ENCODE assay signal across 8 mouse cellular contexts in the genomic region with DNA sequence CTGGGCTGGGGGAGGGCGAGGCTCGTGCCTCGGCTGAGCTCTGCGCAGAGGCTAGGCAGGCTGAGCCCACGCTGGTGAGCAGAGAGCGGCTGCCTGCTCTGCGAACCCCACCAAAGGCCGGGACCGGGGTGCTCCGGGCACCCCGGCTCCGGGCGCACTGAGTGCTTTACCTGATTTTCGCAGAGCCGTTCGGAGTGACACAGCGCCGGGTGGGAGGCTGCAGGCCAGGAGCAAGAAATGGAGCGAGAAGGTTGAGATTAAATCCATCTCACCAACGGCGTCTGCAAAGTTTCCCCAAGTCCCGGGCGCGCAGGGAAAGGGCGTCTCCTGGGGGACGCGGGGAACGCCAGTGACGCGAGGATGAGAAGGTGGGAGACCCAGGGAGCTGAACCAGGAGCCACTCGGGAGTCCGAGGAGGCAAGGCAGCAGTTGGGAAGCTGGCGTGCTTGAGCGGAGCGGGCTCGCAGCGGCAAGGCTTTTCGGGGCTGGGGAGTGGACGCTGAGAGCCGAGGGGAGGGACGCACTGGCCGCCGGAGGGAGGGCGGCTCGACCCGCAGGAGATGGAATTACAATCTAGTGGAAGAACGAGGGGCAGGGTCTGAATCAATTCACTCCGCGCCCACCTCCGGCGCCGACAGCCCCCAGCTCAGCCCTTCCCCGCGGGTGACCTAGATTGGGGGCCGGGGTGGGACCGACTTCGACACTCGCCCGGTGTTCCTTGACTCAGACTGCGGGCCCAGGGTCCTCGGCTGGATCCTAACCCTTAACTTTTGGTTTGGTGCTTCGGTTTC. TPM values are rescaled to one million over a fixed set of nuclear protein-coding genes. Genes with fewer than 3 reads are reported as not detected.
DNase-seq lines count a peak whose midpoint lies in the region; ATAC-seq and TF ChIP-seq lines count a peak whose summit lies in the region.

A gene (minus strand): TSS at position 578 of the 791 bp plus-strand sequence.

- TF ChIP-seq EP300 in heart, postnatal 0 days (IDR thresholded peaks at IDR 0.05; ENCODE audit: low read depth), result no peak

- peak within 1 kb of the TSS; percentile 84 for H3K27ac ChIP-seq in embryonic facial prominence, embryonic 13.5 days
- no peak within 1 kb of the TSS for H3K27ac ChIP-seq in heart, postnatal 0 days (ENCODE audit: low read depth)
- H3K27ac ChIP-seq in liver, adult 2 months (replicated peaks; ENCODE audit: insufficient read depth, low read depth, low read length), result no peak within 1 kb of the TSS
- no peak within 1 kb of the TSS; the same call in 1 of the 2 replicates for H3K27ac ChIP-seq in neural tube, embryonic 14.5 days (ENCODE audit: low read depth, low read length)

- H3K9me3 ChIP-seq in embryonic facial prominence, embryonic 13.5 days, result no peaks in the 10 kb centered on the region
- no peaks in the 10 kb centered on the region for H3K9me3 ChIP-seq in heart, postnatal 0 days (replicated peaks; ENCODE audit: control insufficient read depth, low read length)
- H3K9me3 ChIP-seq in neural tube, embryonic 14.5 days (ENCODE audit: control insufficient read depth, low read length), result no peaks in the 10 kb centered on the region

- peaks cover 12% of the 10 kb centered on the region for H3K27me3 ChIP-seq in embryonic facial prominence, embryonic 13.5 days
- peaks cover 29% of the 10 kb centered on the region for H3K27me3 ChIP-seq in heart, postnatal 0 days (ENCODE audit: control insufficient read depth, insufficient read depth, low read length)
- peaks cover 6% of the 10 kb centered on the region; the same call in 1 of the 2 replicates for H3K27me3 ChIP-seq in liver, adult 2 months (ENCODE audit: control insufficient read depth, insufficient read depth, low read length)
- H3K27me3 ChIP-seq in neural tube, embryonic 14.5 days (ENCODE audit: control insufficient read depth, insufficient read depth, low read length), result no peaks in the 10 kb centered on the region

- WGBS in embryonic facial prominence, embryonic 13.5 days, result under 1% methylated on average over 54 of the region's 62 CpGs
- WGBS in heart, postnatal 0 days, result under 1% methylated on average over 60 of the region's 62 CpGs
- 1% methylated on average over 62 of the region's 62 CpGs for WGBS in liver, adult 2 months
- under 1% methylated on average over 59 of the region's 62 CpGs for WGBS in neural tube, embryonic 14.5 days

- ATAC-seq in embryonic facial prominence, embryonic 13.5 days (ENCODE audit: insufficient number of reproducible peaks, insufficient read depth, low FRiP score, low TSS enrichment, low read depth), result peak; percentile 67
- ATAC-seq in heart, postnatal 0 days (ENCODE audit: insufficient read depth, low read depth), result peak; percentile 51
- peak; percentile 79 for ATAC-seq in neural tube, embryonic 14.5 days (ENCODE audit: low read depth)
- ATAC-seq in erythroid progenitor cell, adult 5-6 weeks (replicated peaks; ENCODE audit: low FRiP score, poor library complexity, severe bottlenecking), result no peak

- peak; percentile 12 for DNase-seq in right cerebral cortex, postnatal 4 days
- DNase-seq in right cerebral cortex, adult 2 months (ENCODE audit: low spot score in 2 of 2), result no peak
- DNase-seq in heart, postnatal 0 days (ENCODE audit: low spot score), result no peak
- DNase-seq in liver, adult 2 months (ENCODE audit: extremely low read depth, low read depth, low spot score), result no peak
- no peak for DNase-seq in spleen, postnatal 4 days (ENCODE audit: low spot score in 2 of 2)

- H3K4me1 ChIP-seq in embryonic facial prominence, embryonic 13.5 days, result peaks cover 10% of the 10 kb centered on the region; the same call in 1 of the 2 replicates
- H3K4me1 ChIP-seq in heart, postnatal 0 days (ENCODE audit: control insufficient read depth, insufficient read depth), result peaks cover 6% of the 10 kb centered on the region; the same call in 1 of the 2 replicates
- no peaks in the 10 kb centered on the region for H3K4me1 ChIP-seq in liver, adult 2 months (ENCODE audit: control insufficient read depth, insufficient read depth, low read length)
- H3K4me1 ChIP-seq in neural tube, embryonic 14.5 days (ENCODE audit: control insufficient read depth, insufficient read depth, low read length), result peaks cover 4% of the 10 kb centered on the region; the same call in 1 of the 2 replicates

- peak within 1 kb of the TSS; percentile 90 for H3K4me2 ChIP-seq in embryonic facial prominence, embryonic 13.5 days
- H3K4me2 ChIP-seq in heart, postnatal 0 days (ENCODE audit: low read depth, low read length), result peak within 1 kb of the TSS; percentile 94
- peak within 1 kb of the TSS; percentile 99 for H3K4me2 ChIP-seq in neural tube, embryonic 14.5 days (ENCODE audit: low read depth, low read length)

- no peaks in the 10 kb centered on the region for H3K79me2 ChIP-seq in liver, adult 2 months (ENCODE audit: control insufficient read depth, insufficient read depth, low read length)

- peak within 1 kb of the TSS; percentile 80 for H3K9ac ChIP-seq in embryonic facial prominence, embryonic 13.5 days
- H3K9ac ChIP-seq in heart, postnatal 0 days (replicated peaks; ENCODE audit: low read depth, low read length), result peak within 1 kb of the TSS; percentile 50
- H3K9ac ChIP-seq in liver, adult 2 months (ENCODE audit: low read depth, low read length), result no peak within 1 kb of the TSS
- peak within 1 kb of the TSS; percentile 39 for H3K9ac ChIP-seq in neural tube, embryonic 14.5 days (replicated peaks; ENCODE audit: low read depth, low read length)

- no peak for TF ChIP-seq CTCF in heart, postnatal 0 days (IDR thresholded peaks at IDR 0.05; ENCODE audit: low read depth)
- TF ChIP-seq CTCF in liver, adult 2 months (IDR thresholded peaks at IDR 0.05; ENCODE audit: low read depth, low read length), result no peak

- H3K4me3 ChIP-seq in embryonic facial prominence, embryonic 13.5 days, result peak within 1 kb of the TSS; percentile 69
- peak within 1 kb of the TSS; percentile 59 for H3K4me3 ChIP-seq in heart, postnatal 0 days (ENCODE audit: low read depth, low read length)
- H3K4me3 ChIP-seq in liver, adult 2 months (ENCODE audit: insufficient read depth, low read depth, low read length), result peak within 1 kb of the TSS; percentile 51; the same call in 1 of the 2 replicates
- H3K4me3 ChIP-seq in neural tube, embryonic 14.5 days (ENCODE audit: low read depth, low read length), result peak within 1 kb of the TSS; percentile 59

- no peaks in the 10 kb centered on the region for H3K36me3 ChIP-seq in embryonic facial prominence, embryonic 13.5 days
- no peaks in the 10 kb centered on the region for H3K36me3 ChIP-seq in heart, postnatal 0 days (replicated peaks; ENCODE audit: control insufficient read depth, insufficient read depth, low read length)
- H3K36me3 ChIP-seq in liver, adult 2 months (ENCODE audit: control insufficient read depth, insufficient read depth, low read length), result no peaks in the 10 kb centered on the region
- H3K36me3 ChIP-seq in neural tube, embryonic 14.5 days (ENCODE audit: control insufficient read depth, insufficient read depth, low read length), result no peaks in the 10 kb centered on the region

- no peak for TF ChIP-seq POLR2A in liver, adult 2 months (IDR thresholded peaks at IDR 0.05; ENCODE audit: extremely low read depth, insufficient read depth, low read length)

RNA-seq across cellular contexts. Expression of the gene that starts here (rescaled TPM):
- polyA plus RNA-seq in embryonic facial prominence, embryonic 13.5 days (2015; fragmentation: Nextera tagmentation; extraction: Ambion mirVana), result 13.4 and 14.7 TPM in 2 replicates
- total RNA-seq in heart, postnatal 0 days (2014; rRNA removed; ENCODE audit: low replicate concordance), result 2.7 and 2.8 TPM in 2 replicates
- 9.1 and 10.2 TPM in 2 replicates for polyA plus RNA-seq in heart, postnatal 0 days (2015; fragmentation: Nextera tagmentation; extraction: Ambion mirVana)
- 0.20 and 0.28 TPM in 2 replicates for total RNA-seq in liver, adult 2 months (2014; rRNA removed)
- 0.11 and 0.23 TPM in 2 replicates for polyA plus RNA-seq in liver, adult 2 months (2012; rRNA removed)
- 3.0 and 16.3 TPM in 2 replicates for polyA plus RNA-seq in neural tube, embryonic 14.5 days (2014; fragmentation: Nextera tagmentation; extraction: Ambion mirVana)
- total RNA-seq in erythroid progenitor cell, adult 5-6 weeks (2015; ENCODE audit: low replicate concordance), result not detected in 2 replicates
- not detected in 2 replicates for total RNA-seq in erythroid progenitor cell, adult 5-6 weeks (2017; ENCODE audit: low replicate concordance)
